Mouse (Mus musculus): ENCODE data around the gene Hoxb6.

Gene Hoxb6

DNA sequence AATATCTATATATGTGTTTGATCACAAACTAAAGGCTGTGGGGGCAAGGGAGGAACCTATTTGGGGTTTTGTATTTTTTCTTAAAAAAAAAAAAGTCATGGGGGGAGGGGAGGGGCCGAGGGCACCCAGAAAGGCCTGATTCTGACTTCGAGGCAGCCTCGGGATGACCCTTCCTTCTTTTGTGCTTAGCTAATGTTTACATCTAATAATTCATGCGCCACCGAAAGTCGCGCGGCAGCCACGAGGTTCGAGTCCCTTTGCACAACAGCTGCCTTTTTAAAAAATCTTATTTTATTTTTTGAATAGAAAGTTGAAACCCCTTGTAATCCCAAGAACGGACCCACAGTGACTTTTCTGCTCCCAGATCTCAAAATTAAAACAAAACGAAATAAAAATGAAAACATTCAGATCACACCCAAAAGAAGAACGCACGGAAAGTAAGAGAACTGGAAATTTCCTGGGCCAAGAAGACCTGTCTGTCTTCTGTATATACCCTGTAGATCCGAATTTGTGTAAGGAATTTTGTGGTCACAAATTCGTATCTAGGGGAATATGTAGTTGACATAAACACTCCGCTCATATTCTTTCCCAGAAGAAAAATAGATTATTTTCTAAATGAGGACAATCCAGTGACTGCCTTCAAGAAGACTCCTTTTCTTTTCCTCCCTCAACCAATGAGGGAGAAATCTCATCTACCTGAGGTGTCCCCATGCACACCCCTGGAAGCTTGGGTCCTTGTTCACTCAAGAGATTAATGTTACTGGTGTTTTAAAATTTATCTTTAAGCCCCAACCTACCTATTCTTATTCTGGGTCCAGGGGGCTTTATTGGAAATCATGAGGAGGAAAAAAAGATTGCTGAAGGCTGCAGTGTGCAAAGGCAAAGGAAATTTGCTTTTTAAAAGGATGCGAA is 24.7 kb downstream of the Hoxb6 start:
- DNase-seq (ENCODE audit: low spot score): no peak

- DNase-seq (ENCODE audit: low spot score): no peak
These were observed 25.5 kb downstream of the Hoxb6 start, which contains the start of gene Hoxb4 for GRCm38 (mm10) chr11:96317608-96318367. TSS of gene Hoxb4 (plus strand) at chr11:96318267.

DNA sequence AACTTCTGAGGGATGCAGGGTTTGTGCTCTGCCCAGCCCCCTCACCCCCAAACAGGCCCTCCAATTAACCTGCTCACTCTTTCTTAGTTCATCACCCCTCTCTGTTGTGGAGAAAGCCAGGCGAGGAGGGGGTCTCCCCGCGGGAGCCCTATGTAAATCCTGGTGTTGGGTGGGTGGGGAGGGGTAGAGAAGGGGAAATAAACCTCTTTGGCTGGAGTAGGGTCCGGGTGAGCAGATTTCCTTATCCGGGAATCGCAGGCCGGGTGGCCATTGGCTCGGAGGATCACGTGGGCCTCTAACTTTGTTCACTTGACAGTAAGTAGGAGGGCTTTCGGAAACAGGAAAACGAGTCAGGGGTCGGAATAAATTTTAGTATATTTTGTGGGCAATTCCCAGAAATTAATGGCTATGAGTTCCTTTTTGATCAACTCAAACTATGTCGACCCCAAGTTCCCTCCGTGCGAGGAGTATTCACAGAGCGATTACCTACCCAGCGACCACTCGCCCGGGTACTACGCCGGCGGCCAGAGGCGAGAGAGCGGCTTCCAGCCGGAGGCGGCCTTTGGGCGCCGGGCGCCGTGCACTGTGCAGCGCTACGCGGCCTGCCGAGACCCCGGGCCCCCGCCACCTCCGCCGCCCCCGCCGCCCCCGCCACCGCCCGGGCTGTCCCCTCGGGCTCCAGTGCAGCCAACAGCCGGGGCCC is 26.2 kb downstream of the Hoxb6 start:
- DNase-seq (ENCODE audit: low spot score): peak; percentile 54

GRCm38 (mm10) chr11:96319071-96319902 is 27.0 kb downstream of the Hoxb6 start:
- DNase-seq (ENCODE audit: low spot score): no peak

GRCm38 (mm10) chr11:96319910-96320309 is 27.6 kb downstream of the Hoxb6 start:
- DNase-seq (ENCODE audit: low spot score): no peak

DNA sequence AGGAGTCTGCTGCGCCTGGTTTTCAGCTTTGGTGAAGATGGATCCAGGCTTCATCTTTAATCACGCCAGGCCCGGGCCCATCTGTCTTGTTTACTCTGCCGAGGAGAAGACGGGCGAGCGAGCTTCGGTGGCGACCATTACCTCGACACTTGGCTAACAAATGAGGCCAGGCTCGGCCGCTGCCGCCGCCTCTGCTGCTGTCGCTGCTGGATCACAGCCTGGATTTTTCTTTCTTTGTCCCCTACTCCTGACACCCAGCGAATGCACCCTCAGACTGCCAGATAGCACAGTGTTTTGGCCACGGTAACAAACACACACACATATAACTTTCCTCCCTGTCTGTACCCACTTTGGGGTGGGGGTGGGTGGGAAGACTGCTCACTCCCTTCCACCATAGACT is 28.4 kb downstream of the Hoxb6 start:
- DNase-seq (ENCODE audit: low spot score): no peak

- no peak for DNase-seq (ENCODE audit: low spot score)
These were observed 29.6 kb downstream of the Hoxb6 start for GRCm38 (mm10) chr11:96321846-96322245.

GRCm38 (mm10) chr11:96322738-96323137 is 30.5 kb downstream of the Hoxb6 start:
- no peak for DNase-seq (ENCODE audit: low spot score)

- DNase-seq (ENCODE audit: low spot score): no peak
These were observed 30.9 kb downstream of the Hoxb6 start, which contains the start of gene Hoxb3 for GRCm38 (mm10) chr11:96323154-96323553. TSS of gene Hoxb3 (plus strand) at chr11:96323326.

- no peak for DNase-seq (ENCODE audit: low spot score)
These were observed 31.8 kb downstream of the Hoxb6 start for GRCm38 (mm10) chr11:96324125-96324524.

- DNase-seq (ENCODE audit: low spot score): no peak
These were observed 32.7 kb downstream of the Hoxb6 start for GRCm38 (mm10) chr11:96324965-96325364.

DNA sequence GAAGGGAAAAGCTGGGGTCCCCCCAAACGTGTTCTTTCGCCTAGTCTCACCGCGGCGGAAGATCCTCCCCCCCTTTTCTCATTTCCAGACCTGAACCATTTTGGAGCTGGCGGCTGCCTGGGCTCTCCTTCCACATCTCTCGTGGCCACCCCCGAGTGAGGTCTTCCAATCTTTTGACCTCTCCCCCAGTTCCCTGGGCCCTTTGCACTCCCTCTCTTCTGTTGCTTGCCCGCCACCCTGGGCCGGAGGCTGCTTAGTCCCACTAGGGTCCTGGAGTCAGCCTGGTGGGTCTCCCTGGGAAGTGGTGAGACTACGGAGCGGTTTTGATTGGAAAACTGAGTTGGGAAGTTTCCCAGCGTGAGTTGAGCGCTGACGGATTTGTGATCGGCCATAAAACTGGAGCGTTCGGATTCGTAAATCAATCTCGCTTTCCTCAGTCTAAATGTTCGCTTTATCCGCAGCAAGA is 33.5 kb downstream of the Hoxb6 start:
- no peak for DNase-seq (ENCODE audit: low spot score)

- DNase-seq (ENCODE audit: low spot score): no peak
These were observed 34.4 kb downstream of the Hoxb6 start for GRCm38 (mm10) chr11:96326705-96327104.

DNA sequence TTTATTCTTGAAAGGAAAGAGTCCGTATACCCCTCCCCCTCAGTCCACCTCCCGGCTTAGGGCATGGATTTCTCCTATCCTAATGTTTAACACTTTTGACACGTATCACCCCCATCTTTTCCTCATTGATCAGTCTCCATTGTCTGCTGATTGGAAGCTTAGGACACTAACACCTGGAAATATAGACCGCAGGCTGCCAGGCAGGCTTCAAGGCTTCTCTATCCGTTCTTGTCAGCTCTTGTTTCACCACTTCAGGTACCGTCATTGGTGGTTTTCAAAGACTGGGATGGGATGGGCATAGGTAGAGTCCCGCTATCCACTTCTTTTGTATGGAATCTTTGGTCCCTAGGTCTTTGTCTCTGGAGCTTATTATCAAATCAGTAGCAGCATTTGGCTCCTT is 34.8 kb downstream of the Hoxb6 start:
- DNase-seq (ENCODE audit: low spot score): no peak

DNA sequence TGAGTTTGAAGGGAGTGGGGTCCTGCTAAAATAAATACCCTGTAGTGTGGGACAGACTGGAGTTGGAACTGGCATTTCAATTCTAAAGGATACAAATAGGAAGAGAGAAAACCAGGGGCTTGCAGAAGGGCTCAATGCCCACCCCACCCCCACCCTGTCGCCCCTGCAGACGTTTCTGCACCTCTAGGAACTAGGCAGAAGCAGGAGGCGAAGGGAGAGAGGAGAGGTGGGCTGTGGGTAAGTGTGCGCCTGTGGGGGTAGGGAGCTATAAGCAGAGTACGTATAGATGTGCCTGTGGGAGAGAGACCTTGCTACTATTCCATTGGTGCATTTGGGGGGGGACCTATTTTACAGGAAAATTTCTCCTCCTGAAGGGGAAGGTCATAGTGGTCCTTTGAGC is 35.5 kb downstream of the Hoxb6 start:
- no peak for DNase-seq (ENCODE audit: low spot score)

DNA sequence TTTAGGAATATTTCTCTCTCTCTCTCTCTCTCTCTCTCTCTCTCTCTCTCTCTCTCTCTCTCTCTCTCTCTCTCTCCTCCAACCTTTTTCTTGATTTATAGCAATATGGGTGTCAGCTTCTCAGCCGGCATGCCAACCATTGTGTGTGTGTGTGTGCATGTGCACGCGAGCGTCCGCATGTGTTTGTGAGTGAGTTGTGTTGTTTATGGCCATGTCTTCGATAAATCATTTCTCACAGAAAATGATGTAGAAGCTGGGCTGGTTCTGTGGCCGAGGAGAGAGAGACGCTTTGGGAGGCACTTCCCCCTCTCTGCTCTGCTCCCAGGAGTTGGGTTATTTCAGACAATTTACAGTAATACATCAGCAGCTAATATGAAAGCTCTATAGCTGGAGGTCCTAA is 36.3 kb downstream of the Hoxb6 start:
- no peak for DNase-seq (ENCODE audit: low spot score)

DNA sequence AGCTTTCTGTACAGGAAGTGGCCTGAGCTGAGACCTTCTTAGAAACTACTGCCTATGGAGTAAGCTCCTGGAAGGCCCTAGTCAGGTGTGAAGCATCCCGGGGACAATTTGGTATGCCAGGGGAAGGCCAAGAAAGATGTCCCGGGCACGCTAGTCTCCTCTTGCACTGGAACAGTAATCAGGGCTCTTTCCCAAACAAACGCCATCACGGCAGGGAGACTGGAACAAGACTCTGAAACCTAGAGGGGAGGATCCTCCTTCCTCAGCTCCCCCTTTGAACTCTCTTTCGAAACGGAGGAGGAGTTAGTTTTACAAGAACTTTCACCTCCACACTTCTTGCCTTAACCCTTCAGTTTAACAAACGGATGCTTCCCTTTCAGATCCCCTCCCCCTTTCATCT is 39.8 kb downstream of the Hoxb6 start:
- DNase-seq (ENCODE audit: low spot score): no peak

- no peak for DNase-seq (ENCODE audit: low spot score)
These were observed 40.3 kb downstream of the Hoxb6 start for GRCm38 (mm10) chr11:96332618-96333032.

DNA sequence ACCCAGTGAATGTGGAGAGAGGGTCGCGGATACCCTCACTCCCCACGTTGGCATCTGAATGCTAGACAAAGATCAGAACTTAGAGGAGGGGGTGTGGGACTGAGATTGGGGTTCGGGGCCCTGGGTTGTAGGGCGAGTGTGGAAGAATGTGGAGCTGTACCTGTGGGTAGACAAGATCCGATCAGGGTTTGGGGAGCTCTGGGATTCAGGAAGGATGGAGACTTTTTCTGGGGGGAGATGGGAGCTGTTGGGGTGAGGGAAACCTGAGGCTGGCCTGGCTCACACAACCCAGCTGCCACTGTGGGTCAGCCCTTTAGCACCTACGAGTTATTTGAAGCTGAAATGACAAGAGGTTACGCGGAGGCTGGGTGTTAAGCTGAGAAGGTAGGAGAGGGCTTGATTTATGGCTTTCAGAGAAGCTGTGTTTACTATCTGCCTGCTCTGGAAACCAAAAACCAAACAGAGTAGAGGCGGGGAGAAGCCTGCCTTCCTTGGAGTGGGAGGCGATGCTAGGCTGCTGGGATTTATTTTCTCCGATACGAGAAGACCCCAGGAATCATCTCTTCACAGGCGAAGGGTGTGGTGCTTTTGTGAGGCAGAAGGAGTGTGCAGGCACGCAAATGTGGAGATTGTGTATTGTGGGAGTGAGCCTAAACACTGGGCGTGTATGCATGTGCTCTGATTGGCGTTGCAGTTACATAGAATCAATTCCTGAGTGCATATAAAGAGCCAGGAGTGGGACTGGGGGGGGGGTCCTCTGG is 41.1 kb downstream of the Hoxb6 start:
- no peak for DNase-seq (ENCODE audit: low spot score)

- DNase-seq (ENCODE audit: low spot score): no peak
These were observed 41.7 kb downstream of the Hoxb6 start for GRCm38 (mm10) chr11:96334002-96334364.

DNA sequence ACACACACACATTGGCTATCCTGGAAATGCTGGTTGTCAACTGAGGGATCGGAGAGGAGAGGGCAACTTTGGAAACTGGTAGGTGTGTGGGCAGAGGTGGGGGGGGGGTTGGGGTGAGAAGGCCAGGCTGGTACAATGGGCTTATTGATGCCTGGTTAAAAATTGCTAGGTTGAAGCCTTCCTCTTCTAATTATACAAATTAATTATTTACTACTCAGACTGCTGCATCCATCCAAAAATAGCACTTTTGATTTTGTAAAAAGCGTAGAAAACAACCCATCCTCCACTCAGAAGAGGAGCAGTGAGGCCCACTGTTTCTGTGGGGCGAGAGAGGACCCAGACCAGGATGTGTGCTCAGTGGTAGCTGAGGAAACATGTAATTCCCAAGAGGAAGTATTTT is 42.7 kb downstream of the Hoxb6 start:
- DNase-seq (ENCODE audit: low spot score): no peak

Measured in ovary, postnatal 14 days (tissue).